Mouse (Mus musculus) gastrocnemius, adult 18-20 months (tissue): ENCODE data around the gene Cln6. TPM values are rescaled to one million over a fixed set of nuclear protein-coding genes. Genes with fewer than 3 reads are reported as not detected.
"Not testable (repeated sequence)": the region's sequence is repeated elsewhere in the genome, so short reads cannot be mapped to it uniquely, and the experiment has no call there.

Experiments used
- DNase-seq: peaks from one replicate; pipeline ENCODE4 v3.0.0; 2021; ENCODE audit warnings: low spot score
- long read RNA-seq, 2 experiments: library from polyadenylated mRNA; stranded (forward); transcript quantifications; one replicate each; pipeline ENCODE4 v2.0.0; 2021
- total RNA-seq, 2 experiments: library from RNA; stranded (reverse); gene quantifications; 2 replicates each; pipeline ENCODE4 v1.2.3; 2021

The Cln6 gene
- total RNA-seq = 10 to 100 TPM; 18.9 to 20.1 TPM
- long read RNA-seq, experiment 1, transcript Cln6-201 (7 exons, 2,142 nt) = major isoform, 10 of 12 reads
- long read RNA-seq, experiment 1, partial matches to known transcripts = 0 of 12 reads
- long read RNA-seq, experiment 1, other reads (novel, unspliced or antisense) = 2 of 12 reads
- long read RNA-seq, experiment 2, transcript Cln6-201 (7 exons, 2,142 nt) = major isoform, 11 of 12 reads
- long read RNA-seq, experiment 2, partial matches to known transcripts = 0 of 12 reads
- long read RNA-seq, experiment 2, other reads (novel, unspliced or antisense) = 1 of 12 reads

DNA sequence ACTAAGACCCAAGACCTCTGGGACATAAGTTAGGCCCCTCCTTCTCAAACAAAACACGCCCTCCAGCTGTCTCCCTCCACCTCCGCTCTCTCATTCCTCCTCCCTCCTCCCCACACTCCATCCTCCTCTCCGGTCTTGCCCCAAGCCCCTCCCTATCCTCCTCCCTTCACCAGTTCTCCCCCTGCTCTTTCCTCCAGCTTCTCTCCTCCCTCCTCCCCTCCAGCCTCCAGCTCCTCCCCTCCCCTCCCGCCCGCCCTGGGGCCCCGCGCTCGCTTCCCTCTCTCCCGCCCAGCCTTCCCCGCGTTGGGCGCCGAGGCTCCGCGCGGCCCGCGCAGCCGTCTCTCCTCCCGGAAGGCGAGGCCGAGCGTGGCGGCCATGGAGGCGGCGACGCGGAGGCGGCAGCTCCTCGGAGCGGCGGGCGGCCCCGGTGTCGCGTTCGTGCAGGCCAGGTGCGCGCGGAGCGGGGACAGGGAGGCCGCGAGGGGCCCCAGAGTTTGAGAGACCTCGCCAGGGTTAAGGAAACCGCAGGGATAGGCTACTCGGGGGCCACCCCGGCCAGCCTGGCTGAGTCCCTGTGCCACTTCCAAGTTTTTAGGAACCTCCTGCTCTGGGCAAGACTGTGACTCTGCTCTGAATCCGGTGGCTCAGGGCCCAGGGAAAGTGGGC, at the start of gene Cln6:
TSS of gene Cln6 (plus strand) at position 280 of the 666 bp plus-strand sequence.
- peak; percentile 82 for DNase-seq

DNA sequence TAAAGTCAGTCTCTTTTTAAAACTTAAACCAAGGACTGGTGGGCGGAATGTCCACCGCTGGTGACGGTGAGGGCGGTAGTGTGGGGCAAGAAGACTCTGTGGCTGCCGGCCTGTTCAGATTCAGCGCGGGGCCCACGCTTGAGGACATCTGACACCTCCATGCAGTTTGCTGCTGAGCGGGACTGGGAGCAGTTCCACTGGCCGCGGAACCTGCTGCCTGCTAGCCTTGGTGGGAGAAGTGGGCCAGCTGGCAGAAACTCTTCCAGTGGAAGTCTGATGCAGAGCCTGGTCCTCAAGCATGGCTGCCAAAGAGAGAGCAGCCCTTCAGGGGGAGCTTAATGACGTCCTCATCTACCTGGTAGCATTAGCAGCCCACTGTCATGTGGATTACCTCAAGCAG, 48.7 kb upstream of the Cln6 start:
- no peak for DNase-seq

GRCm38 (mm10) chr9:62799218-62799617, 39.4 kb upstream of the Cln6 start:
- DNase-seq = not testable (repeated sequence)

DNA sequence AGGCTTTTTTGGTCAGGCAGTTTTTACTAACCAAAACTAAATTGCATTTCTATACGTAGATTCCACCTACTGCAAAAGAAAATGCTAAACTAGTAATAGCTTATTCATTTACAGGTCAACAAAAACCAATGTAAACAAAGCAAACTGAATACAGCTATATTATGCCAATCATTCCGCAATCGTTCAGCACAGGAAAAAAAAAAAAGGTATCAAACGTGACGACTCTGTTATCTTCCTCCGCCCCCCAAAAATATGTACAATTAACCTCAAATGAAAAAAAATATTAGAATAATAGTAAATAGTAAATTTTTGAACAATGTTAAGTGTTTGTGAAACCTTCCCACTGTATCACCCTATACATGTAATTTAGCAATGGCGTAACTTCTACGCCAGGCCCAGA, 28.5 kb upstream of the Cln6 start:
- no peak for DNase-seq

DNA sequence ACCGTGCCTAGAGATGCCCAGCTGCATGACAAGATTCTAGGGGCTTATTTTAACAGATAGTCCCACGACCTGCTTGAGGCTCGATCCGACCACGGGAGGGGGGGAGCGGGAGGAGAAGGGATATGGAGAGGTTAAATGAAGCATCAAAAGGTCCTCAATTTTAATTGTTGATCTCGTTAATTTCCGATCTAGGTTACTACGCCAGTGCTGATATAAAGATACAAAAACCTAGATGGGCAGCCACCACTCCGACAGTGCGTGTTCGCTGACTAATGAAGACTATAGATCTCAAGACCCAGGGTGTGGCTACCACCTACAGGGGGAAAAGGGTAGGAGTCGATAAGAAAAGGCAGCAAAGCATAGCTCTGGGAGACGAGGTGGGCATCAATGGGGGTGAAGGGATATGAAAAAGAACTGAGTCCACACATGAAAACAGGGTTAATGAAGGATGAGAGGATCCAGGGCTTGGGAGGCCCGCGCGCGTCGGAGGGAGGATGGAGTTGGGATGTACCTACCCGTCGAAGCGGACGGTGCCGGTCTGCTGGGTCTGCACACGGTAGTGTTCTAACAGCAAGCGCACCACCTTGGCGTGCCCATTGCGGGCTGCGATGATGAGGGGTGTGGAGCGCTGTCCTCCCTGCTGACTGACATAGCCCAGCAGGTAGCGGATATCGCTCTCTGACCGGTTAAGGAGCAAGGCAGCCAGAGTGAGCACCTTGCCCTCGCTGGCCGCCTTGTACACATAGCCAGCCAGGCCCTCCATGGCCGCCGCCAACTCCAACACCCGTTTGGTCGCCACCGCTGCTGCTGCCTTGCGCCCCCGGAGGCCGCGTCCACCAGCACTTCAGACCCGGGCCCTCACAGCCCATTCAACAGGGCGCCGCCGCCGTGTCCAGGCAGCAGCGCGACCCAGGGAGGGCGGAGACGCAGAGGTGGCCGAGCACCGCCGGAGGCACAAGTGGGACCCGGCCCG, 27.8 kb upstream of the Cln6 start:
- DNase-seq = peak; percentile 8

GRCm38 (mm10) chr9:62811516-62812121, 27.0 kb upstream of the Cln6 start, which contains the start of gene Fem1b:
TSS of gene Fem1b (minus strand) at chr9:62811934.
- peak; percentile 93 for DNase-seq

DNA sequence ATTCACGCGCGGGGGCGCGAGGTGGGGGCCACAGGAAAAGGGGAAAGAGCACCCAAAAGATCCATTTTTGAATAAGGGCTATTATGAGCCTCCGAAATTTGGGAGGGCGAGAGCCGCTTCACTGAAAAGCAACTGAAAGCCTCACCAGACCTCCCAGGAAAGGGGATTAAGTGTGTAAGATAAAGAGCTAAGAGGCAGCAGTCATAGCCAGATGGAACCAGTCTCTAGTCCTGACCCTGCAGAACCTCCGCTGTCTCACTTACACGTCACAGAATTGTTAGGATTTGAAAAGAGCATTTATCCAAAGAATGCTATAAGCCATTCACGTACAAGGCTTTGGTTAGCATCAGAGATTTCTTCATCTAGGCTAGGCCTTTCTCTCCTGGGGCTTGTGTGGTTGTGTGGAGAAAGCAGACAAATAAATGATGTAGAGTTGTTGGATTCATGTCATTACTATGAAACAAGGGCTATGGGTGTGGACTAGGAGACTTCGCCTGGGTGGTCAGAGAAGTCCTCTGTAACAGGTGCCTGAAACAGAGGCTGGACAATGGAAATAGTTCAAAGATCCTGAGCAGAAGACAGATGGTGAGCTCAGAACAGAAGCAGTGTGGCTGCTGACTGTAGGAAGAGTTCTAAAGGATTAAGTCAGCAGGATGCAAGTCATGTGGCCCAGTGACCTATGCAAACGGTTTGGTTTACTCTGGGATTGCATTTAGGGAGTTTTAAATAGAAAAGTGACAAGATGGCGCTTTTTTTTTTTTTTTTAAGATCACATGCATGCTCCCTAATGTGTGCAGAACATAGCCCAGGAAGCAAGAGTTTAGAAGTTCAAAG, 26.2 kb upstream of the Cln6 start:
- peak; percentile 4 for DNase-seq

- no peak for DNase-seq
Observed at GRCm38 (mm10) chr9:62814751-62815150, 23.8 kb upstream of the Cln6 start.

GRCm38 (mm10) chr9:62816323-62817098, 22.1 kb upstream of the Cln6 start:
- DNase-seq = no peak

DNA sequence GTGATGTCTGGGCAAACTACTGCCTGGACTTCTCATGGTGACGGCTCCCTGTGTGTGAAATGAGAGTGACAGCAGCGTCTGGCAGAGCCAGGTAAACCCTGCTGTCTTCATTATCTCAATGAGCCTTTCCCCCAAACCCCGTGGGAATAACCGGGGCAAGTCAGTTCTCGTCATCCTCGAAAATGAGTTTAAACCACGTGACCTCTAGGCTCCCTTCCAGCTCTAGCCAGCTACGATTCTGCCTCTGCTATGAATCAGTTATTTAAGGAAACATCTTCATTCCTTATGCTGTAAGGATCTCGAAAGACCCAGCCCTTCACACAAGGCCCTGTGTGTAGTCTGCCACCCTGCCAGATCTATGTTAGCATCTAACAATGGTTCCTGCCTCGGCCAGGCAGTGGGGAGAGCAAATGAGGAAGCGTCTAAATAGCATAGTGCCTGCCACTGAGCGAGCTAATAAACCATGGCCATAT, 21.4 kb upstream of the Cln6 start:
- DNase-seq = peak; percentile 42

DNA sequence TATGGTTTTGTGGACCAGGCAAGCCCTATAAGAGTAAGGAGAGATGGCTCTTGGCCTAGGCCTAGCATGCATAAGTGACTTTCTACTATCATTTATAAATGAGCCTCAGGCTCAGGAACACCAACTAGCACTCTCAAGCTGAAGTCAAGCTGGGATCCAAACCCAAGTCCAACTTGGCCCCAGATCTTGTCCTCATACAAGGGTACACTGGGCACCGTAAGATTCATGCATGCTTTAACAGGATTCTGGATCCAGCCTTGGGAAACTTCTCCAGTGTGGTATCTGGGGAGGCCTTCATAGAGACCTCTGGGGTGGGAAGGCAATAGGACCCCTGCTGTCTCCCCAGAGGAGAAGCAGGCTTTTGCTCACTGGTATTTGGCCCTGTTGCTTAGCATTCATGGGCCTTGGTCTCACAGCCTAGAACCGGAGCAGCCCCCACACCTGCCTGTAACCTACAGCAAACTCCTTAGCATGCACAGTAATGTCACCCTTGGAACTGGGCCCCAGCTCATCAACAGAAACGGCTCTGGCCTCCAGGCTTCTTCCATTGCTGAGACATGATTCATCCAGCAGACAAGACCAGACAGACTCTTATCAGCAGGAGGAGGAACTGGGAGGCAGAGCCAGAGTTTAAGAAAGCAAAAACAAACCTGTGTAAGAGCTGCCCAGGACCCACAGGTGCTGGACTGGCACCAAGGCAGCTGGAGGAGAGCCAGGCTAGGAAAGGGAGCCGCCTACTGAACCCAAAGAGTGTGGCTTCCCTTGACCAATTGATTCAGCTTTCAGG, 20.6 kb upstream of the Cln6 start:
- no peak for DNase-seq

DNA sequence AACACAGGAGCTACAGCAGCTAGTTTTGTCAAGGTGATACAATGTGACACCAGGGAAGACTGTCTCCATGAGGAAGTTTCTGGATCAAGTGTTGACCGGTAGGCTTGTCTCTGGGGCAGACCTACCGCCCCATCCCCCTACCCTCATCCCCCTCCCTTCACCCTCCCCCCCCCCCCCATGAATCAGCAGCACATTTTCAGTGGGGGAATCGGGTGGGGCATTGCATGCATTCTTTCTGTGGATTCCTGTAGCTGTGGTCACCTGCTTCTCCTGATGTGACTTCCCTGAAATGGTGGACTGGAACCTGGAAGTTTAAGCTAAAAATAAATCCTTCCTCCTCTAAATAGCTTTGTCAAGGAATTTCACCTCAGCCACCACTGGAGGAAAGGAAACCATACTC, 19.1 kb upstream of the Cln6 start:
- DNase-seq = no peak

GRCm38 (mm10) chr9:62819910-62820309, 18.7 kb upstream of the Cln6 start:
- DNase-seq = not testable (repeated sequence)

DNA sequence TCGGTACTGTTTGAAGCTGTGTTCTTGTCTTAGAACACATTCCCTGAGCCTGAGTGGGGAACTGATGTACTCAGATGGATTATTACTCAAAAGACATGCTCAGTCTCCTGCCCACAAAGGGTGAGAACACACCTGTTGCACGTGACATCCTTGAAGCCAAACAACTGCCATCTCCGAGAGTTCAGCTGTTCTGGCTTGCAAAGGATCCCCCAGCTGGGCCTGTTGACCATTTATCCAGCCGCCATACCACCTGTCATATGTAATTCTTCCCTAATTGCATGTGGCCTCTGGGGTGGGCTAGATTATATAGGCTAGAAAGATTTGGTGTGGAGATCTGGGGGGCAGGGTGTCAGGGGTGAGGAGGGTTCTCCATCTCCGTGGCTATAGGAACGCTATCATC, 17.8 kb upstream of the Cln6 start:
- DNase-seq = no peak

DNA sequence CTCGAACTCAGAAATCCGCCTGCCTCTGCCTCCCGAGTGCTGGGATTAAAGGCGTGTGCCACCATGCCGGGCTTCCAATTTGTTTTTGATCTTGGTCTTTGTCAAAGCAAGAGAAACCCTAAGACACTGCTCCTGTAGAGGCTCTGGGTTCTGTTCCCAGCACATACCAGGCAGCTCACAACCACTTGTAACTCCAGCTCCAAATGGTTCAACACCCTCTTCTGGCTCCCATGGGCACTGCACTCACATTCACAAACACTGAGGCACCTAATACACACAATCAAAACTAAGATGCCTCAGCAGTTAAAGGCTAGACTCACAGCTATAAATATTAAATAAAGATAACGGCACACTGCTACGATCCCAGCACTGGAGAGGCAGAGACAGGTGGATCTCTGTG, 16.8 kb upstream of the Cln6 start:
- DNase-seq = no peak

DNA sequence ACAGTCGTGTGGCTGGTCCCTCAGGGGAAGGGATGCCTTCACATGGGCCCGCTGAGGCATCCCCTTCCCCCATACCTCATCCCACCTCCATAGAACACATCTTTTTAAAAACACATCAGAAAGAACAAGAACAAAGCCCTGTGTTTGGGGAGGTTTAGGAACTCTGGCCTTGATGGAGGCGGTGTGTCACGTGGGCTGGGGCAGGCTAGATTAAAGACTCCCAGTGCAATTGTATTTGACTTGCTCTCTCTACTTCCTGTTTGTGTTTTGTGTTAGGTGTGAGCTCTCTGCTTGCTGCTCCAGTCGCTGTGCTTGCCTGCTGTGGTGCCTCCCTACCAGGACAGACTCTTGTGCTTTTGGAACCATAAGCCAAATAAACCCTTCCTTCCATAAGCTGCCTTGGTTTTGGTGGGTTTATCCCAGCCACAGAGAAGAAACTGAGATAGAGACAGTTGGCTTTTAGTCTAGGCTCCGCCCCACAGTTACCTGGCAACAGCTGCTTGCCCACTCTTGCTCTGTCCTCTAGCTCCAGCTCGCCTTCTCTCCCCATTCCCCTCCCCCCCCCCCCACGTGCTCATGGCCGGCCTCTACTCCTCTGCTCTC, 12.7 kb upstream of the Cln6 start:
- no peak for DNase-seq

GRCm38 (mm10) chr9:62826456-62826855, 12.1 kb upstream of the Cln6 start:
- DNase-seq = no peak

- DNase-seq = no peak
Observed at GRCm38 (mm10) chr9:62827939-62828652, 10.5 kb upstream of the Cln6 start.
